Comparison of ENCODE assay signal across 22 mouse cellular contexts in genomic region chr2:28132117-28132516, GRCm38 (mm10). TPM values are rescaled to one million over a fixed set of nuclear protein-coding genes. Genes with fewer than 3 reads are reported as not detected.
"Had no signal": no experiment of that assay in that cellular context is flagged by ENCODE, and none has a peak within 500 bp of the region (broad histone marks: within the 10 kb centered on the region; RNA-seq: fewer than 3 reads in every experiment).

No protein-coding gene starts in this region.

- DNase-seq: kidney, adult 18-20 months; kidney, postnatal 14 days; lung, adult 2 months; lung, postnatal 36 days; midbrain, embryonic 14.5 days; right cerebral cortex, postnatal 14 days; thymus, adult 18-20 months; thymus, postnatal 36 days had no signal

- H3K9me3 ChIP-seq: intestine, embryonic 15.5 days; kidney, embryonic 15.5 days; liver, embryonic 15.5 days; midbrain, embryonic 10.5 days; stomach, embryonic 15.5 days had no signal

- H3K4me2 ChIP-seq: intestine, embryonic 15.5 days; kidney, embryonic 15.5 days; liver, embryonic 11.5 days; liver, embryonic 15.5 days; stomach, embryonic 15.5 days had no signal

- H3K9ac ChIP-seq: intestine, embryonic 15.5 days; kidney, embryonic 15.5 days; liver, embryonic 15.5 days; stomach, embryonic 15.5 days had no signal

- H3K4me3 ChIP-seq: intestine, embryonic 15.5 days; kidney, embryonic 15.5 days; liver, embryonic 15.5 days; midbrain, embryonic 10.5 days; myocyte; stomach, embryonic 15.5 days had no signal

- H3K27me3 ChIP-seq: intestine, embryonic 15.5 days; stomach, embryonic 15.5 days had no signal

- H3K27ac ChIP-seq: intestine, embryonic 15.5 days; kidney, embryonic 15.5 days; liver, embryonic 15.5 days; midbrain, embryonic 10.5 days; stomach, embryonic 15.5 days had no signal

- ATAC-seq: intestine, embryonic 15.5 days; lung, postnatal 0 days had no signal

- H3K36me3 ChIP-seq: intestine, embryonic 15.5 days; kidney, embryonic 15.5 days; liver, embryonic 15.5 days; midbrain, embryonic 10.5 days; stomach, embryonic 15.5 days had no signal

- H3K4me1 ChIP-seq: intestine, embryonic 15.5 days; kidney, embryonic 15.5 days; liver, embryonic 15.5 days; midbrain, embryonic 10.5 days; stomach, embryonic 15.5 days had no signal

RNA-seq across cellular contexts. Expression of gene Fcnb, which starts 47.4 kb away (rescaled TPM):
- total RNA-seq: layer of hippocampus, adult 8-10 months; layer of hippocampus, postnatal 25 days; left cerebral cortex, postnatal 36 days; neutrophil, adult 5-6 weeks had no signal
- polyA plus RNA-seq: large intestine, adult 2 months; midbrain, embryonic 10.5 days; midbrain, embryonic 14.5 days; myocyte; neural tube, embryonic 11.5 days had no signal
